Mouse (Mus musculus) lung, postnatal 0 days (tissue): ENCODE data around the gene 4930480E11Rik. TPM values are rescaled to one million over a fixed set of nuclear protein-coding genes. Genes with fewer than 3 reads are reported as not detected.
"Not testable (repeated sequence)": the region's sequence is repeated elsewhere in the genome, so short reads cannot be mapped to it uniquely, and the experiment has no call there.

Experiments used
- ATAC-seq: fragments of 200-750 bp; cut with Nextera tagmentation; 2 replicates; pipeline ENCODE4 v1.8.0; 2017; ENCODE audit warnings: moderate library complexity
- DNase-seq: peaks from one replicate; pipeline ENCODE4 v3.0.0-alpha.2; 2016; ENCODE audit warnings: low spot score
- H3K27ac ChIP-seq: fragments of 300-500 bp; sonication (generic); 2 replicates; pipeline ENCODE4 v1.5.1; 2014; ENCODE audit warnings: antibody characterized with exemption, mild to moderate bottlenecking, low read length, mixed read lengths
- H3K27me3 ChIP-seq: fragments of 300-500 bp; sonication (generic); replicated peaks from 2 replicates; pipeline ENCODE4 v1.6.1; 2014; ENCODE audit warnings: low read length, mixed read lengths; ENCODE audit not compliant: insufficient read depth
- H3K36me3 ChIP-seq: fragments of 300-500 bp; sonication (generic); 2 replicates; pipeline ENCODE4 v1.6.1; 2014; ENCODE audit warnings: low read length, mixed read lengths; ENCODE audit not compliant: insufficient read depth
- H3K4me1 ChIP-seq: fragments of 300-500 bp; sonication (generic); 2 replicates; pipeline ENCODE4 v1.6.1; 2014; ENCODE audit warnings: antibody characterized with exemption, low read depth, low read length, mixed read lengths; ENCODE audit not compliant: insufficient read depth
- H3K4me2 ChIP-seq: fragments of 300-500 bp; sonication (generic); replicated peaks from 2 replicates; pipeline ENCODE4 v1.6.1; 2014; ENCODE audit warnings: low read depth, mild to moderate bottlenecking, low read length, moderate library complexity, mixed read lengths
- H3K4me3 ChIP-seq: fragments of 300-500 bp; sonication (generic); 2 replicates; pipeline ENCODE4 v1.5.1; 2014; ENCODE audit warnings: low read depth, low read length
- H3K9ac ChIP-seq: fragments of 300-500 bp; sonication (generic); replicated peaks from 2 replicates; pipeline ENCODE4 v1.6.1; 2014; ENCODE audit warnings: low read depth, mild to moderate bottlenecking
- H3K9me3 ChIP-seq: fragments of 300-500 bp; sonication (generic); 2 replicates; pipeline ENCODE4 v1.6.1; 2016; ENCODE audit warnings: low read length, mixed read lengths
- CTCF ChIP-seq: IDR thresholded peaks from 2 replicates; pipeline ENCODE4 v1.5.1; 2016; ENCODE audit warnings: antibody characterized with exemption, mild to moderate bottlenecking
- EP300 ChIP-seq: IDR thresholded peaks from 2 replicates; pipeline ENCODE4 v1.6.1; 2016; ENCODE audit warnings: antibody characterized with exemption, mild to moderate bottlenecking, control low read depth
- WGBS: fragments of 180-500 bp; shearing (Covaris S2); extraction: QIAGEN DNeasy Blood & Tissue Kit; methylation state at CpG from one replicate; pipeline ENCODE4 v1.1.7; 2014; 5-methylcytosine and 5-hydroxymethylcytosine counted together
- polyA plus RNA-seq: library from polyadenylated mRNA; unstranded; fragments of >200 nt; fragmentation: Nextera tagmentation; extraction: Ambion mirVana; gene quantifications from 2 replicates; pipeline ENCODE4 v1.2.1, GENCODE M21; 2015

The 4930480E11Rik gene
- polyA plus RNA-seq, result not detected in 2 replicates

GRCm38 (mm10) chrX:78369343-78369742 lies at the start of gene 4930480E11Rik:
TSS of gene 4930480E11Rik (plus strand) at chrX:78369643.
- Histone ChIP-seq H3K27ac (no peak within 1 kb of the TSS), H3K4me1 (no peaks in the 10 kb centered on the region), H3K4me2 (no peak within 1 kb of the TSS), H3K27me3 (no peaks in the 10 kb centered on the region), H3K9me3 (no peaks in the 10 kb centered on the region), H3K9ac (no peak within 1 kb of the TSS), H3K36me3 (no peaks in the 10 kb centered on the region), H3K4me3 (no peak within 1 kb of the TSS)
- WGBS, result 35% methylated on average over 1 of the region's 1 CpGs
- TF ChIP-seq CTCF (no peak), EP300 (no peak)
- ATAC-seq (no peak), DNase-seq (no peak)

- H3K9ac ChIP-seq, DNase-seq, H3K4me2 ChIP-seq, H3K36me3 ChIP-seq, H3K27me3 ChIP-seq, H3K27ac ChIP-seq, ATAC-seq, H3K4me1 ChIP-seq, H3K4me3 ChIP-seq, H3K9me3 ChIP-seq: not testable (repeated sequence)
- 78% methylated on average over 2 of the region's 2 CpGs for WGBS
Observed at GRCm38 (mm10) chrX:78403346-78403745, 33.9 kb downstream of the 4930480E11Rik start.

Other genes with a start within 250 kb of the 4930480E11Rik start
- not detected in 2 replicates for gene Gm5938, start 244.2 kb upstream of the 4930480E11Rik start, polyA plus RNA-seq
- gene Obp1b, start 182.9 kb upstream of the 4930480E11Rik start, polyA plus RNA-seq, result not detected in 2 replicates
- gene Gm14743, start 123.7 kb upstream of the 4930480E11Rik start, polyA plus RNA-seq, result not detected in 2 replicates
- 7.9 TPM in 2 replicates for gene Prrg1, start 214.3 kb downstream of the 4930480E11Rik start, polyA plus RNA-seq